Mouse (Mus musculus): ENCODE measurements around the gene Stat3. TPM values are rescaled to one million over a fixed set of nuclear protein-coding genes. Genes with fewer than 3 reads are reported as not detected.

The Stat3 gene
- polyA plus RNA-seq, 1 experiment from 2014 or later, result 39.4 TPM

DNA sequence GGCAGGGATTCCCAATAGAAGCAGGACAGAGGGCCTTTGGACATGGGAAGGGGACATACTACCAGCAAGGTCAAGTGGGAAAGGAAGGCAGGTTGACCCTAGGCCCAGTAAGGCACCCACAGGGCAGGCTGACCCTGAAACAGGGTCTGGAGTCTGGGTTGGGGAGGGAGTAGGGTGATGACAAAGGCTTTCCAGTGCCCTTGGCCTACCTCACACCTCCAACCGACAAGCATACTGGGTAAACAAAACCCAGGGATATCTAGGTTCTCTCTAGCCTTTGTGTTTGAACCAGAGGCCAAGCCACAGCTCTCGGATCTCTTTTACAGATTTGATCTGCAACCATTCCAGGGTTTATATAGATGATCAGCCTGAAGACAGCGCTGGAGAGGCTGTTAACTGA is 51.6 kb downstream of the Stat3 start:
- DNase-seq (ENCODE audit: low spot score), result no peak
- H3K27ac ChIP-seq (replicated peaks; ENCODE audit: low read depth, low read length), result no peak overlapping the region
- H3K4me3 ChIP-seq (ENCODE audit: low read depth, low read length), result no peak overlapping the region
- H3K4me2 ChIP-seq (ENCODE audit: low read depth, severe bottlenecking), result no peak overlapping the region
- H3K27me3 ChIP-seq (ENCODE audit: control insufficient read depth, insufficient read depth, low read length), result no peaks in the 10 kb centered on the region
- H3K4me1 ChIP-seq (ENCODE audit: control insufficient read depth, insufficient read depth, low read length), result no peaks in the 10 kb centered on the region
- no peak for ATAC-seq (ENCODE audit: insufficient number of reproducible peaks, low FRiP score, low TSS enrichment, low read depth)
- no peaks in the 10 kb centered on the region for H3K9me3 ChIP-seq (ENCODE audit: control insufficient read depth, low read length)
- no peaks in the 10 kb centered on the region; the same call in 1 of the 2 replicates for H3K36me3 ChIP-seq (ENCODE audit: control insufficient read depth, insufficient read depth, low read length)
- no peak overlapping the region for H3K9ac ChIP-seq (ENCODE audit: low read length)
- WGBS, result 87% methylated on average over 3 of the region's 3 CpGs

DNA sequence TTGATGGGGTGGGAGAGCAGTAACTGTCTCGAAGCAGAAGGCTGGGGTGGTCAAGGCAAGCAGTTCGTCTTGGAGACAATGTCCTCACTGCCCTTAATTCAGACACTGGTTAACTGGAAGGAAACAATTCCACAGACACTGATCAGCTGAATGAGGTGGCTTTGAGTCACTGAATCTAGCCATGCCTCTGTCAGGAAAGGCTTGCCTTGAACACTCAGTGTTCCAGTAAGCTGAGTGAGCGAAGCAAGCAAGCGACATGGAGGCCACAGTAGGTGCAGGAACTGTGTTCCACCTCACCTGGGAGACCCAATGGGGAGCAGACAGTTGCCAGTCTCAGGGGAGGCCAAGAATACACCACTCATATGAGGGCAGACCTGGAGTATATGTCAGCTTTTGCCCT is 52.1 kb downstream of the Stat3 start:
- no peaks in the 10 kb centered on the region for H3K9me3 ChIP-seq (ENCODE audit: control insufficient read depth, low read length)
- no peak overlapping the region for H3K27ac ChIP-seq (replicated peaks; ENCODE audit: low read depth, low read length)
- no peak overlapping the region for H3K4me2 ChIP-seq (ENCODE audit: low read depth, severe bottlenecking)
- H3K4me1 ChIP-seq (ENCODE audit: control insufficient read depth, insufficient read depth, low read length), result no peaks in the 10 kb centered on the region
- H3K9ac ChIP-seq (ENCODE audit: low read length), result no peak overlapping the region
- H3K36me3 ChIP-seq (ENCODE audit: control insufficient read depth, insufficient read depth, low read length), result no peaks in the 10 kb centered on the region; the same call in 1 of the 2 replicates
- ATAC-seq (ENCODE audit: insufficient number of reproducible peaks, low FRiP score, low TSS enrichment, low read depth), result no peak
- WGBS, result 83% methylated on average over 4 of the region's 4 CpGs
- no peak for DNase-seq (ENCODE audit: low spot score)
- no peaks in the 10 kb centered on the region for H3K27me3 ChIP-seq (ENCODE audit: control insufficient read depth, insufficient read depth, low read length)
- H3K4me3 ChIP-seq (ENCODE audit: low read depth, low read length), result no peak overlapping the region

DNA sequence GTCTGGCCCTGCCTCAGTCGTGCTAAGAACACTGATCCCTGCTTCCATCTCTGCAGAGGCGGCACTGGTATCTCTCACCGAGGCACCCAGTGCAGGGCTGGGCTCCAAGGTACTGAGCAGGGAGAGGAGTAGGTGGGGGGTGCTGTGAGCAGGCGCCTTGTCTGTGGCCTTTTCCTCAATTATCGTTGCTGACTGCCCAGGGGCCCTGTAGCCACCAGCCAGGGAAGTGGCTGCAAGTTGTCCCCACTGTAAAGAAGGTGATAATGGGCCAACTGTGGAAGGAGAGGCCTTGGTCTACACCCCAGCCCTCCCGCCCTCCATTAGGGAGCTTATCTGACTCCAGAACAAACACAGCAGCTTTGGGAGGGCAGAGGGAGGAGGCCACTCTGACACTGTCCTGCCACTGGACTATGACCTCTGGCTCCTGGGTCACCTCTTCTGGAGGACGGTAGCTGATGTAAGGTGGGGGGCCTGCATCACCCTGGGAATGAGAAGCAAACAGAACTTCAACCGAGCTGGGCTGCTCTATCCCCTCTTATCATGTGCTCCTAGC is 53.1 kb downstream of the Stat3 start:
- no peaks in the 10 kb centered on the region for H3K4me1 ChIP-seq (ENCODE audit: control insufficient read depth, insufficient read depth, low read length)
- H3K4me3 ChIP-seq (ENCODE audit: low read depth, low read length), result no peak overlapping the region
- no peaks in the 10 kb centered on the region for H3K9me3 ChIP-seq (ENCODE audit: control insufficient read depth, low read length)
- no peak overlapping the region for H3K9ac ChIP-seq (ENCODE audit: low read length)
- ATAC-seq (ENCODE audit: insufficient number of reproducible peaks, low FRiP score, low TSS enrichment, low read depth) (no peak), DNase-seq (ENCODE audit: low spot score) (no peak)
- H3K27ac ChIP-seq (replicated peaks; ENCODE audit: low read depth, low read length), result no peak overlapping the region
- H3K4me2 ChIP-seq (ENCODE audit: low read depth, severe bottlenecking), result no peak overlapping the region
- WGBS, result 34% methylated on average over 8 of the region's 8 CpGs
- no peaks in the 10 kb centered on the region; the same call in 1 of the 2 replicates for H3K36me3 ChIP-seq (ENCODE audit: control insufficient read depth, insufficient read depth, low read length)
- no peaks in the 10 kb centered on the region for H3K27me3 ChIP-seq (ENCODE audit: control insufficient read depth, insufficient read depth, low read length)

DNA sequence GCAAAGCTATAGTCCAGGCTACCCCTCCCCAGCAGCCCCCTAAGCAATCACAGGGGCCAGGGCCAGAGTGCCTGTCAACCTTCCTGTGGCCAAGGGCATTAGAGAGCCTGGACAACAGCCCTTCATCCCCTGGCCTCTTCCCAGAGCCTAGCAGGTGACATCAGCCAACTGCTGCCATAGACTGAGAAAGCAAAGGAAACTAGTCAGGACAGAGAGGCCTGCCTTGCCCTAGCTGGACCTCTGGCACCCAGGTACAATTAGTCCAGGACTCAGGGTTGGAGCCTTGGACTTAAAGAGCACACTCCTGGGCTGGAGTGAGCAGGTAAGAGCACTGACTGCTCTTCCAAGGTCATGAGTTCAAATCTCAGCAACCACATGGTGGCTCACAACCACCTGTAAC is 53.9 kb downstream of the Stat3 start:
- no peaks in the 10 kb centered on the region for H3K9me3 ChIP-seq (ENCODE audit: control insufficient read depth, low read length)
- H3K4me2 ChIP-seq (ENCODE audit: low read depth, severe bottlenecking), result no peak overlapping the region
- H3K27ac ChIP-seq (replicated peaks; ENCODE audit: low read depth, low read length), result no peak overlapping the region
- no peaks in the 10 kb centered on the region for H3K4me1 ChIP-seq (ENCODE audit: control insufficient read depth, insufficient read depth, low read length)
- H3K27me3 ChIP-seq (ENCODE audit: control insufficient read depth, insufficient read depth, low read length), result no peaks in the 10 kb centered on the region
- no peak for ATAC-seq (ENCODE audit: insufficient number of reproducible peaks, low FRiP score, low TSS enrichment, low read depth)
- H3K4me3 ChIP-seq (ENCODE audit: low read depth, low read length), result no peak overlapping the region
- 0 out of 2 replicates have a peak overlapping the region, but pooled peaks have one; percentile 30 for H3K9ac ChIP-seq (ENCODE audit: low read length)
- H3K36me3 ChIP-seq (ENCODE audit: control insufficient read depth, insufficient read depth, low read length), result no peaks in the 10 kb centered on the region; the same call in 1 of the 2 replicates
- no peak for DNase-seq (ENCODE audit: low spot score)

DNA sequence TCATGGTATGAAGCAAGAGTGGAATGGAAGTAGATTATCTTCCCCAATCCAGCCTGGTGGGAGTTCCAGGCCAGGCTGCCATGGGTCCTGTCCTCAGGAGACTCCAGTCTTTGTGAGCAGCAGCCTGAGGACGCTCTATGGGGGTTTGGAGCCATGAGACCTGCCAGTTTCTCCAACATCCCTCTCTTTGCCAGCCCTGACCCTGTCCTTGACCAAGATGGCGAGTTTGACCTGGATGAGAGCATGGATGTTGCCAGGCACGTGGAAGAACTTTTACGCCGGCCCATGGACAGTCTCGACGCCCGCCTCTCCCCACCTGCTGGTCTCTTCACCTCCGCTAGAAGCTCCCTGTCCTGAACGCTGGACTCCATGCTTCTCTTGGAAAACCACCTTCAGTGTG is 55.7 kb downstream of the Stat3 start:
- Histone ChIP-seq H3K36me3 (ENCODE audit: control insufficient read depth, insufficient read depth, low read length) (no peaks in the 10 kb centered on the region; the same call in 1 of the 2 replicates), H3K4me1 (ENCODE audit: control insufficient read depth, insufficient read depth, low read length) (no peaks in the 10 kb centered on the region), H3K27me3 (ENCODE audit: control insufficient read depth, insufficient read depth, low read length) (no peaks in the 10 kb centered on the region), H3K27ac (replicated peaks; ENCODE audit: low read depth, low read length) (no peak overlapping the region), H3K9ac (ENCODE audit: low read length) (no peak overlapping the region), H3K4me3 (ENCODE audit: low read depth, low read length) (no peak overlapping the region), H3K9me3 (ENCODE audit: control insufficient read depth, low read length) (no peaks in the 10 kb centered on the region), H3K4me2 (ENCODE audit: low read depth, severe bottlenecking) (no peak overlapping the region)
- ATAC-seq (ENCODE audit: insufficient number of reproducible peaks, low FRiP score, low TSS enrichment, low read depth), result no peak
- no peak for DNase-seq (ENCODE audit: low spot score)
- 95% methylated on average over 10 of the region's 10 CpGs for WGBS

DNA sequence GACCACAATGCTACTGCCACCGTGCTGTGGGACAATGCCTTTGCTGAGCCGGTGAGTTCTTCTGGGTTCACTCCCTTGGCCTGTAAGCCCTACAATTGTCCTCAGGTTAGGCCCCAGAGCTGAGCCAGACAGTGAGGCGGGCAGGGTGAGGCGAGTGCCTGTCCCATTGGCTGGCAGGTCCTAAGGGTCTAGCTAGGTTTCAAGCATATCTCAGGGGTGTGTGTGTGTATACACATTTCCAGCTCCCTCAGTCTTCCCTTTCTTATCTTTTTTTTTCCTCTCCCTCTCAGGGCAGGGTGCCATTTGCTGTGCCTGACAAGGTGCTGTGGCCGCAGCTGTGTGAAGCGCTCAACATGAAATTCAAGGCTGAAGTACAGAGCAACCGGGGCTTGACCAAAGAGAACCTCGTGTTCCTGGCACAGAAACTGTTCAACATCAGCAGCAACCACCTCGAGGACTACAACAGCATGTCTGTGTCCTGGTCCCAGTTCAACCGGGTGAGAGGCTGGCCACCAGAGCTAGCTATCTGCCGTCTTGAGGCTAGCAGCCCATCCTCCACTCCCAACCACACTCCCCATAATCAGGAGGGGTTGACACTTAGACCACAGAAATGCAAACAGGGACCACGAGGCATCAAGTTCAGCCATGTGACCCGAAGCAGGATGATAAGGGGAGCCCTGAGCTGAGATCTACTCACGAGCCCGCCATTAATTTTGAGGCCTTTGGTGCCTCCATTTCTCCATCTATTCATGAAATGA is 59.8 kb downstream of the Stat3 start:
- H3K36me3 ChIP-seq (ENCODE audit: control insufficient read depth, insufficient read depth, low read length), result no peaks in the 10 kb centered on the region
- no peaks in the 10 kb centered on the region for H3K4me1 ChIP-seq (ENCODE audit: control insufficient read depth, insufficient read depth, low read length)
- ATAC-seq (ENCODE audit: insufficient number of reproducible peaks, low FRiP score, low TSS enrichment, low read depth) (no peak), DNase-seq (ENCODE audit: low spot score) (no peak)
- H3K9me3 ChIP-seq (ENCODE audit: control insufficient read depth, low read length), result no peaks in the 10 kb centered on the region
- H3K27ac ChIP-seq (replicated peaks; ENCODE audit: low read depth, low read length), result no peak overlapping the region
- no peak overlapping the region for H3K9ac ChIP-seq (ENCODE audit: low read length)
- H3K4me2 ChIP-seq (ENCODE audit: low read depth, severe bottlenecking), result no peak overlapping the region
- H3K27me3 ChIP-seq (ENCODE audit: control insufficient read depth, insufficient read depth, low read length), result no peaks in the 10 kb centered on the region
- H3K4me3 ChIP-seq (ENCODE audit: low read depth, low read length), result no peak overlapping the region
- WGBS, result 83% methylated on average over 15 of the region's 15 CpGs

DNA sequence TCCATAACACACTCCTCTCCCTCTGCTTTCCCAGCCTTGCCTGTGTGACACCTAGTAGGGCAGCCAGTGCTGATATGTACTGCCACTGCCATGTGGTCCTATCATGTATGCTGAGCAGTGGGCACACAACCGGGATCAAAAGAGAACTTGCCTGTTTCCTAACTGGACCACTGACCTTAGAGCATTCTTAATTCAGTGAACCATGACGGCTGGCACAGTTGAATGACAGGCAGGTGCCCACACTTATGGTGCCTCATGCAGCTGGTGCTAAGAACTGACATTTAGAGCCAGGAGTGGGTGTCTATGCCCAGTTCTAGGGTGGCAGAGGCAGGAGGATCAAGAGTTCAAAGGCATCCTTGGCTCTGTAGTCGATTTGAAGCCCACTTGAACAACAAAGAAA is 63.6 kb downstream of the Stat3 start:
- no peak overlapping the region for H3K9ac ChIP-seq (ENCODE audit: low read length)
- no peaks in the 10 kb centered on the region for H3K36me3 ChIP-seq (ENCODE audit: control insufficient read depth, insufficient read depth, low read length)
- no peak overlapping the region for H3K27ac ChIP-seq (replicated peaks; ENCODE audit: low read depth, low read length)
- no peaks in the 10 kb centered on the region for H3K9me3 ChIP-seq (ENCODE audit: control insufficient read depth, low read length)
- no peaks in the 10 kb centered on the region for H3K4me1 ChIP-seq (ENCODE audit: control insufficient read depth, insufficient read depth, low read length)
- DNase-seq (ENCODE audit: low spot score) (no peak), ATAC-seq (ENCODE audit: insufficient number of reproducible peaks, low FRiP score, low TSS enrichment, low read depth) (no peak)
- H3K4me2 ChIP-seq (ENCODE audit: low read depth, severe bottlenecking), result no peak overlapping the region
- H3K27me3 ChIP-seq (ENCODE audit: control insufficient read depth, insufficient read depth, low read length), result no peaks in the 10 kb centered on the region
- no peak overlapping the region for H3K4me3 ChIP-seq (ENCODE audit: low read depth, low read length)
- WGBS, result 80% methylated on average over 3 of the region's 3 CpGs

DNA sequence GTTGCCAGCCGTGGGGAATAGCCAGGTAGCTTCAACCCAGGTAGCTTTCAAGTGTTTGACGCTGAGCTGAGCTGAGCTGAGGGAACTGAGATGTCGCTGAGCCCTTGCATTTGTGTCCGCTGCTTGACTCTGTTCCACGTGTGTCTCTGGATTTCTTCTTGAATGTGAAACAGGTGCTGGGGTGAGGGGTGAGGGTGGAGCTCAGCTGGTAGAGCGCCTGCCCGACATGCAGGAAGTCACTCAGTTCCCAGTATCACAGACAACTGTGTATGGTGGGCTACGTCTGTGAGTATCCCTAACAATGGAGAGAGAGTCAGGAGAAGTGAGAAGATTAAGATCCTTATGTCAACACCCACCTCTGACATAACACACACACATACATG is 68.4 kb downstream of the Stat3 start:
- H3K4me1 ChIP-seq (ENCODE audit: control insufficient read depth, insufficient read depth, low read length), result no peaks in the 10 kb centered on the region
- H3K27ac ChIP-seq (replicated peaks; ENCODE audit: low read depth, low read length), result no peak overlapping the region
- ATAC-seq (ENCODE audit: insufficient number of reproducible peaks, low FRiP score, low TSS enrichment, low read depth) (no peak), DNase-seq (ENCODE audit: low spot score) (no peak)
- H3K9me3 ChIP-seq (ENCODE audit: control insufficient read depth, low read length), result no peaks in the 10 kb centered on the region
- no peak overlapping the region for H3K9ac ChIP-seq (ENCODE audit: low read length)
- H3K4me2 ChIP-seq (ENCODE audit: low read depth, severe bottlenecking), result no peak overlapping the region
- H3K4me3 ChIP-seq (ENCODE audit: low read depth, low read length), result no peak overlapping the region
- no peaks in the 10 kb centered on the region for H3K27me3 ChIP-seq (ENCODE audit: control insufficient read depth, insufficient read depth, low read length)
- no peaks in the 10 kb centered on the region for H3K36me3 ChIP-seq (ENCODE audit: control insufficient read depth, insufficient read depth, low read length)
- 68% methylated on average over 8 of the region's 8 CpGs for WGBS
